Mouse (Mus musculus) cerebellum, adult (tissue): ENCODE data around the gene Zfand3.

Experiments
- ATAC-seq: cut with Nextera tagmentation; 2 replicates; pipeline ENCODE4 v1.9.2; 2017; ENCODE audit warnings: mild to moderate bottlenecking, moderate library complexity, mixed read lengths; ENCODE audit not compliant: insufficient number of reproducible peaks, low FRiP score, low TSS enrichment

The Zfand3 gene

DNA sequence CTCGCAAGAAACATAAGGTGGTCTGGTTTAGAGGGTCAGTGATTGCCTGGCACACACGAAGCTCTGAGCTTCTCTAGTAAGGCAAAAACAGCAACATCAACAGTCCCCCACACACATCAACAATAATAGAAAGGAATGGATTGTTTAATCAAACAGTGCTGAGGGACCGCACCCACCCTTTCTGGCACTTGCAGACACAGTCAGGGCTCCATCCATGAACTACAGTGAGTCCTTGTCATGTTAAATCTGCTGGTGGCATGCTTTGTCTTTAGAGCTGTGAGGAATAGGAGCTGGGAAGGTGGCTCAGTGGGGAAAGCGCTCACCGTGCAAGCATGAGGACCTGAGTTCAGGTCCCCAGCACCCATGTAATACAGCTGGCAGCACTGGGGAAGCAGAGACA is 8.5 kb upstream of the Zfand3 start:
- no peak for ATAC-seq

- no peak for ATAC-seq
These were observed 6.8 kb upstream of the Zfand3 start for GRCm38 (mm10) chr17:29997726-29998125.

- ATAC-seq = no peak
These were observed 5.8 kb upstream of the Zfand3 start for GRCm38 (mm10) chr17:29998566-29999295.

DNA sequence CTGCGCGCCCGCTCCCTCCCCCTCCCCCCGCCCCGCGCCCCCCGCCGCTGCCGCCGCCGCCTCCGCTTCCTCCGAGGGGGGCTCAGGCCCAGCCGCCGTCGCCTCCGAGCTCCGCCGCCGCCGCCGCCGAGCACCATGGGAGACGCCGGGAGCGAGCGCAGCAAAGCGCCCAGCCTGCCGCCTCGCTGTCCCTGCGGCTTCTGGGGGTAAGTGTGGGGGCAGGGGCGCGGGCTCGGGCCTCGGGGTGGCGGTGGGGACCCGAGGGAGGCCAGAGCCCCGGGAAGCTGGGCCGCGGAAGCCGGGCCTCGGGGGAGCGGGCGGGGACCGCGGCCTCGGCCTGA is 540 bp downstream of the Zfand3 start:
- ATAC-seq = peak; percentile 16; the same call in 1 of the 2 replicates

DNA sequence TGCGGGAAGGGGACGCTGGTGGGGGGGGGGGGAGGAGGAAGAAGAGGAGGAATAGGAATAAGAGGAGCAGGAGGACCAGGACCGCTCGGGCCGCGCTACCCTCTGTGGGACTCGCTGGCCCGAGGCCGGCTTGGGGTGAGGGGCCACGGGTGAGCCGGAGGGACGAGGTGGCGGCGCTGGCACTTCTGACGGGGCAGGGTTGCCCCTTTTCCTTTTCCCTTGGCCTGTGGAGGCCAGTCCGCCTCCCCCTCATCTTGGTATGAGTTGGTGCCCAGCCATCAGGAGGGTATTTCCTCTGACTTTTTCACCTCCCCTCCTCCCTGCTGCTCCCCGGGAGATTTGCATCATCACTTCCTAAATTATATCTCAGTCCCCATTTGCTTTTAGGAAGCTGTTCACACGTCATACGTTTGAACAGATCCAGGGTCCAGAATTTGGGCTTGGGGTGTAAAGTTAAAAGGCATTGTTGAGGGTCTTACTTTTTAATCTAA is 963 bp downstream of the Zfand3 start:
- ATAC-seq = no peak

DNA sequence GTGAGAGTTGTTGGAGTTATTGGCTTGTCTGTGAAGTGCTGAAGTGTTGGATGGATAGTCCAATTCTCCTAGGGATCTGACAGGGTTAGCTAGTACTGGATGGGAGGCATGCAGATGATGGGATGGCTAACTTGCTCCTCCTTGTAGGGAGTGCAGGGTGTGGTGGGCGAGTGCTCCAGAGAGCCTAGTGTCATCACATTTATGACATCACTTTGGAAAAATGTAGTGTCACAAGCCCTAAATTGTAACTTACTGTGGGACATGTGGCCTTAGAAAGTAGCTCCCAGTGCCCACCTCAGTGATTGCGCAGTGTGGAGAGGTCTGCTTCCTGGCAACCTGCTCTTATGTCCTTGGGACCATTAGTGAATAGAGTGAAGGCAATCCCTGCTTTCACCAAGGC is 2.3 kb downstream of the Zfand3 start:
- ATAC-seq = no peak

- no peak for ATAC-seq
These were observed 3.4 kb downstream of the Zfand3 start for GRCm38 (mm10) chr17:30007883-30008282.

GRCm38 (mm10) chr17:30008392-30008791 is 3.9 kb downstream of the Zfand3 start:
- no peak for ATAC-seq

GRCm38 (mm10) chr17:30014660-30015059 is 10.1 kb downstream of the Zfand3 start:
- no peak for ATAC-seq

GRCm38 (mm10) chr17:30018927-30019610 is 14.5 kb downstream of the Zfand3 start:
- no peak for ATAC-seq

DNA sequence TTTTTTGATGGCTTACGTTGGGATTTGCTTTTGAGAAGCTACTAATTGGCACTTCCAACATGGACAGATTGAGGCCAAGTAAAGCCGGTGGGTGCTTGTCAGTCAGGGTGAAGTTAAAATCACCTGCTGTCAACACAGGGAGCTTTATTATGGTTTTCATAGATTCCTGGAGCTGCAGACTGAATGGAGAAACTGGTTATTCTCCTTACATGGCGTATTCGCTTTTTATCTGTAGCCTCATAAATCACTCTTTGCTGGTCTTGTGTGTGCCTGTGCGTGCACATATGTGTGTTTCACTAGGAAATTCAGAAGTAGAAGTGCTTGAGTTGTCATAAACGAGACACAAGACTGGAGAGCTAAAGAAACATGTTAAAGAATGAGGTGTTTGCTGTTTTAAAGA is 15.4 kb downstream of the Zfand3 start:
- no peak for ATAC-seq

DNA sequence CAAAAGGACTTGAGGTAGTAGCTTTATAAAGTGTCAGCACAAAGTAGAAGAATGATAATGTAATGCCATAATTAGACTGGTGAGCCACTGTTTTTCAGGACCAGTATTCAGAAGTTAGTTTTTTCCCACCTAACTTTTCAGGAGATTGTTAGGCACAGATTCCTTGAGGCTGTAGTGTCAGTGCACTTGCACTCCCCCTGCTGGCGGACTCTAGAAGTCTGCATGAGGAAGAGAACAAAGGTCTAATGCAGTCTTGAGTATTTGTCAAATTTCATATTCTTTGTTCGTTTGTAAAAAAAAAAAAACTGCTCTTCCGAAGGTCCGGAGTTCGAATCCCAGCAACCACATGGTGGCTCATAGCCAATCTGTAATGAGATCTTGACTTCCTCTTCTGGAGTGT is 20.1 kb downstream of the Zfand3 start:
- ATAC-seq = no peak

- ATAC-seq = no peak
These were observed 22.1 kb downstream of the Zfand3 start for GRCm38 (mm10) chr17:30026617-30027016.

GRCm38 (mm10) chr17:30027343-30028029 is 23.0 kb downstream of the Zfand3 start:
- ATAC-seq = no peak

DNA sequence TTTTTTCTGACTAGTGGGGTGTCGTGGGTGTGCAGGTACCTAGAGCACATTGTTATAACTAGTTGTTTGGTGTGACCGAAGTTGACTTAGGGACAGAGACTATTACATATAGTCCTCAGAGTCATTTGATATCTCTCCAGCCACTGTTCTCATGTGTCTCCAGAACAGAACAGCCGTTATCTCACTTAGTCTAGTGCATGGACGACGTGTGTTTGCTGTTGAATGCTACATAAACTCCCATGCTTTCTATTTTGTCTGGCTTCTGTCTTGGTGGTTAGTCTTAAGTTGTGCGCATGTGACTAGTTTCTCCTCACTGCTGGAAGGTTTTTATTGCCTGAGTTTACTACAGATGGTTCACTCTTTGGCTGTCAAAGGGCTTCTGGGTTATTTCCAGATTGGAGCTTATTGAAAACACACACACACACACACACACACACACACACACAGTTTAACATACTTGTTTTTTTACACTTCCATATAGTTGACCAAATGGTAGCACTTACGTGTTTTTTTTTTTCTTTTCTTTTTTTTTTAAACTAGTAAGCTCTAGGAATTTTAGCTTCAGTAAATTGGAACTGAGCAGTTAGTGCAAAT is 25.2 kb downstream of the Zfand3 start:
- ATAC-seq = no peak

DNA sequence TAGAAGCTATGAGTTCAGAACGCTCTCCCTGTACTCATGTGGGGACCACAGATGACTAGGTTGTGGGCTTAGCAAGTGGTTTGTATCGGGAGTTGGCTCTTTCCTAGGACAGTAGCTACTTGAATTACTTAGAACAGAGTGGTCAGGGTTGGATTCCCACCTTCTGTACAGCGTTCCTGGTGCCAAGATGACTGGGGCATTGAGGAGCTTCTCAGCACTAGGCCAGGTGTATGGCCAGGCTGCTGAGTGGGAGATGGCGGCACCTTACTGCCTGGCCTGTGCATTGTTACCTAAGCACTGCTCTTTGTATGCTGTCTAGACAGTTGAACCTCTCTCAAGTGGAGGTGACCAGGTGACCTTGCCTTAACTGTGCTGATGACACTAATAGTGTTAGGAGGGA is 28.3 kb downstream of the Zfand3 start:
- no peak for ATAC-seq

GRCm38 (mm10) chr17:30033991-30034390 is 29.5 kb downstream of the Zfand3 start:
- no peak for ATAC-seq

DNA sequence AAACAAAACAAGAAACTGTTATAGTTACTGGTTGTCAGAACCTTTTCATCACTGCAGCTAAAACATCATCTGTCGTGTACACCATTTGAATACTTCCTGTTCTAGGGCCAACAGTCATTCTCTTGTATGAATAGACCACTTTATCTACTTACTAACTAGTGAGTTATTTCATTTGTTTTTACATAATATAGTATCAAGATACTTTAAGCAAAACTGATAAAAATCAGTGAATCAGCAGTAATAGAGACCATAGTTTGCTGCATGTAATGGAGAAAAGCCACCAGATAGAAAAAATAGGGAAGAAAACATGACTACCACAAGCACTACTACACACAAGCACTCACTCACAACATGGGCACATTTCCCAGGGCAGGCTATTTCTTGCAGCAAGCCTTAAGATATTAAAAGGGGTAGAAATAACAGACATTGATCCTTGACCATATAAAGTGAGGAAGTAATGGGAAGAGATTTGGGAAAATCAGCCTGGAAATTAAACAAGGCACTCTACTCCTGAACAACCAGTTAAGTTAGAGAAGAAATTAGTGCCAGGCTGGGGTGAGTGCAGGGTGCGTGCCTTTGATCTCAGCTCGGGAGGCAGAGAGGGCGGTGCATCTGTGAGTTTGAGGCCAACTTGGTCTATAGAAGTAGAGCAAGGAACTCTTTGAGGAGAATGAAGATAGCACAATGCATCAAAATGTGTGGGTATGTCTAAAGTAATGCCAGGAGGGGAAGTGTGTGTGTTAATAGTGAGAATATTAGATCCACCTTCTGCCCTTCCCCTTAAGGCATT is 30.9 kb downstream of the Zfand3 start:
- ATAC-seq = no peak

DNA sequence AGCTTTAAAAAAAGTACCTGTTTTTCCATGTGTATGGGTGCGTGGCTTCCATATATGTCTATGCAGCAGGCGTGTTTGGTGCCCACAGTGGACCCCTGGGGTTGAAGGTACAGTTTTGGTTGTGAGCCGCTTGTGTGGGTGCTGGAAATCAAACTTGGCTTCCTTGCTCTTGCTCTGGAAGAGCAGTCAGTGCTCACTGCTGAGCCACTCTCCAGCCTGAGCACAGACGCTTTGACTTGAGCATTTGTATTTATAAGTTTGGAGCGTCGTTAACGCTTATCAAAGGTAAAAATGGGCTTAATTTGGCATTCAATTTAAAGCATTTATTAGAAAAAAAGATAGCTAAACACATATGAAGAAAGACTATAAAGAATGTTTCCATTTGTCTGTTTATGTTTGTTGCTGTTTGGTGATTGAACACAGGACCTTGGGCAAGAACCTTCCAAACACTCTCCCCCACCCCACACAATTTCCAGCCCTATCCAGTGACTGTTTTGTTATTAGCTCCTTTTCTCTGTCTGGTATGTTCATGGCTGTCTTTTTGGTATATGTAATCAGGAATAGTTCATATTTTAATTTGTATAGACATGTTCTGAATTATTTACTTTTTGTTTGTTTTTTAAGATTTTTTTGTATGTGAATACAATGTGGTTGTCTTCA is 38.8 kb downstream of the Zfand3 start:
- ATAC-seq = no peak

DNA sequence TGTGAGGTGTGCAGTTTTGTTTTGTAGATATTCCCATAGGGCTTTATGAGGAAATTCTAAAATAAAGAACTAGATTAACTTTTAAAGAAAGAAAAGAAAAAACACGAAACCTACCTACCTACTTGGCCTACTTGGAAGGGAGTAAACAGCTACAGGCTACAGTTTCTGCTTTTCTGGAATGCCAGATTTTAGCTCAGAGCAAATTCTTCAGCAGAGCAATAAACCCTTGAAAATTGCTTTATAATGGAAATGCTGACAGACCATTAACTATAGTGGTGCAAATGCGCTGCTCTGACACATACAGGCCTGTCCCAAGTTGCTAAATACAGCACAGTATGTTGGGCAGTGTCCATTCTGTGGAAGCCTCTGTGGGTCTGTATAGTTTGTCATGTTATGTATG is 40.6 kb downstream of the Zfand3 start:
- ATAC-seq = no peak
